Mouse (Mus musculus) lung, adult 2 months (tissue): ENCODE data around the gene Aes.

Experiments
- CTCF ChIP-seq: fragments of 200-500 bp; IDR thresholded peaks from 2 replicates; pipeline ENCODE4 v1.5.1; 2011; ENCODE audit warnings: mild to moderate bottlenecking, low read length, control low read depth; ENCODE audit not compliant: insufficient read depth
- POLR2A ChIP-seq: fragments of 200-500 bp; IDR thresholded peaks from 2 replicates; pipeline ENCODE4 v1.6.1; 2011; ENCODE audit warnings: low read depth, mild to moderate bottlenecking, control low read depth, low read length, borderline replicate concordance; ENCODE audit errors: extremely low read depth

DNA sequence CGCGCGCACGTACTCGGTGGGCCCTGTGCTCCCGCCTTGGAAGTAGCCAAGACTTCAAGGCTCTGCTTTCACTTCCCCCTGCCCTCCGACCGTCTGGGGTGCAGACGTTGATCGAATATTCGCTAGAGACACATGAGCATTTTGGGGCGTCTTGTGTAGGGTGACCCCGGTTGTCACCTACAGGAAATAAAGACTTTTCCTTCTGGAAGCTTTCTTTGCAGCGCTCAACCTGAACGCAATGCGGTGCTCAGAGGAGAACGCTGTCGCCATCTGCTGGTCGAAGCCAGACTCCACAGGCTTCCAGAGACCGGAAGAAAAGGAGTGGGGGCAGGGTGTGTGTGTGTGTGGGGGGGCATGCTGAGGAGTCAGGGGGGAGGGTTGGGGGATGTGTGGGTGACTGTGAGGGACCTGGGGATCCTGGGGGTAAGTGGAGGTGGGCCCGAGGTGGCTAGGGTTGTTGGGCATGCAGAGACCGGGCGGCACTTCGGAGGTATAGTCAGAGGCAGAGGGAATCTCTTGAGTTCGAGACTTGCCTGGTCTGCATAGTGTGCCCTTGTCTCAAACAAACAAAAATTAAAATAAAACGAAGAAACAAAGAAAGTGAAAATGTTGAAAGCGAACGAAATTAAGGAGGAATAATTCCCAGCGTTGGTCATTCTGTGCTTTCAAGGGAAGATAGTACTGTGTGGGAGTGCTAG, 45.8 kb downstream of the Aes start:
- TF ChIP-seq CTCF (peak; percentile 93), POLR2A (no peak)
